Mouse (Mus musculus): ENCODE measurements around the gene Cdrt4.

The Cdrt4 gene

DNA sequence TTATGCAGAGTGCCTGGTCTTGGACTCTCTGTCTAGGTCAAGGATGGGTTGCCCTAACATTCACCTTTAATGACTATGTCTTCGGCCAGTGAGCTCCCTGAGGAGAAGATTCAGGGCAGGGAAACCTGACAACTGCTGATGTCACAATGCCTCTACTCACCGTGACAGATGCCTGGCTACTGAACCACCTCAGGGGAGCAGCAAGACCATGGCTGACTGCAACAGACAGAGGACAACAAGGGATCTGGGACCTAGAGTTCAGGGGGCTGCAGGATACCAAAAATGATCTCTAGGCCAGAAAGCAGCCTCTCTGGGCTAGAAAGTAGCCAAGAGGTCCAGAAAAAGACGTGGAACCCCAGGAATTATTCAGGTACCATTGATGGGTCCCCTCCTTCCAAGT lies at the start of gene Cdrt4:
TSS of gene Cdrt4 (plus strand) at position 182 of the 400 bp plus-strand sequence.
- no peak for ATAC-seq (ENCODE audit: insufficient number of reproducible peaks, low FRiP score, low TSS enrichment)

DNA sequence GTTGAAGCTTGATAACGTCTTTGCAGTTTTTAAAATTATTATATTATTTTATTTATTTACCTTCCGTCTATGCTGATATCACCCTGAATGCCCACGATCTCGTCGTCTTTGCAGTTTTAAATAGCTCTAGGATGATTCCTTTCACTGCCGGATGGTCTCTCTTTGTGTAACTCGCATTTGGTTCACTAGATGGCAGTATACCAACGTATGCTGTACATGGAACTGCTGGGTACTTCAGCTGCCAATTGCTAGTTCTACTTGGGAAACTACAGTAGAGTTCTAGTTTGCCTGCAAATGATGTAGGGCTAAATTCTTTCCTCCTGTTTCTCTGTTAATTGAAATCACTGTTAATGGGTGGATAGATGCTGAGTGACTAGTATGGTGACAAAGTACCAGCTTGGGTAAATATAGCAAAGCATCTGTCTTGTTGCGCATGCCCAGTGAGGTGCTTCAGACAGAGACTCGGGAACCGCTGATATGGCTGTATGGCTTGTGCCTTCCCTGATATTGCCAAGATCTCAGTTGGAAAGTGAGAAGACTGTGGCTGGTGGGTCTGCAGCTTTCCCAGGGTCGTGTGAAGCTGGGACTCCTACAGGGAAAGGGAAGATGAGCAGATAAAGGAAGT lies 49.2 kb upstream of the Cdrt4 start:
- peak; percentile 52; the same call in 1 of the 2 replicates for ATAC-seq (ENCODE audit: insufficient number of reproducible peaks, low FRiP score, low TSS enrichment)

DNA sequence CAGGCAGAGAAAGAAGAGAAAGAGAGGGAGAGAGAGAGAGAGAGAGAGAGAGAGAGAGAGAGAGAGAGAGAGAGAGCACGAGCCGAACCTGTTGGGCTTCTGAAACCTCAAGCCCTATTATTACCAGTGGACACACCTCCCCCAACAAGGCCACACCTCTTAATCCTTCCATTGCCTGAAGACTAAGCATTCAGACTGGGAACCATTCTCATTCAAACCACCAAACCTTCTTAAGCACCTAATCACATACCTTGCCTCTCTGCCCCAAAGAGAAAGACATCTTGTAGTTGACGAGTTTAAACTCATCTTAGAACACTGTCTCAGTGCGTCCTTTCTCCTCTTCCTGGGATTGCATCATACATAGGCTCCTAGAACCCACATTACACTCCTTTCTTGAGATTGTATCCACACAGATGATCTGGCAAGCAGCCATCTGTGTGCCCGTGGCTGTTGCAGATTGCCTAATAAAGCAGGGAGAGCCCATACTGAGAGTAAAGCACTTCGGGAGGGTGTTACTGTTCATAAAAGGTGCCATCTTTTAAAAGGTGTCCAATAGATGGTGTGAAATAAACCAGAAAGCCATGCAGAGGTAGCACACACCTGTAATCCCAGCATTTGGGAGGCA lies 47.0 kb upstream of the Cdrt4 start:
- no peak for ATAC-seq (ENCODE audit: insufficient number of reproducible peaks, low FRiP score, low TSS enrichment)

DNA sequence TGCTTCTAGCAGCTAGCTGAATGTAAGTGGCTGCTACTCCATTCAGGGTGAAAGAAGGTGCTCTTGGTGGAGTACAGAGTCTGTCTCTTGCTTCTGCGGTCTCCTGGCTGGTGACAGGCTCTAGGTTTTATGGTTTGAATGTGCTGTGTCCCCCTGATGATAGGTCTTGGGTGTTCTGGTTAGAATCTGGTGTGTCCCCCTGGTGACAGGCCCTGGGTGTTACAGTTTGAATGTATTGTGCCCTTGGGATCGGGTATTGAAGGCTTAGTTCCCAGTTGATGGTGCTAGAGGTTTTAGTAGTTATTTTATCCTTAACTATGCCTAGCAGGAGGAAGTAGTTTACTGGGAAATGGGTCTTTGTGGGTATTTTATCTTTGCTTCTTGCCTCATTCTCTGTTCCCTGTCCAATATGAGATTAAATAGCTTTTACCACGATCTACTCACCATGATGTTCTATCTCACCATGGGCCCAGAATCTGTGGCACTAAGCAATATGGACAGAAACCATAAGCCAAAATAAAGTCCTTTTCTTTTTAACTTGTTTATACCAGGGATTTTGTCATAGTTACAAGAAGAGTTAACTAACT lies 41.2 kb upstream of the Cdrt4 start:
- no peak for ATAC-seq (ENCODE audit: insufficient number of reproducible peaks, low FRiP score, low TSS enrichment)

- no peak for ATAC-seq (ENCODE audit: insufficient number of reproducible peaks, low FRiP score, low TSS enrichment)
Observed at GRCm38 (mm10) chr11:62911362-62911761, 39.6 kb upstream of the Cdrt4 start.

DNA sequence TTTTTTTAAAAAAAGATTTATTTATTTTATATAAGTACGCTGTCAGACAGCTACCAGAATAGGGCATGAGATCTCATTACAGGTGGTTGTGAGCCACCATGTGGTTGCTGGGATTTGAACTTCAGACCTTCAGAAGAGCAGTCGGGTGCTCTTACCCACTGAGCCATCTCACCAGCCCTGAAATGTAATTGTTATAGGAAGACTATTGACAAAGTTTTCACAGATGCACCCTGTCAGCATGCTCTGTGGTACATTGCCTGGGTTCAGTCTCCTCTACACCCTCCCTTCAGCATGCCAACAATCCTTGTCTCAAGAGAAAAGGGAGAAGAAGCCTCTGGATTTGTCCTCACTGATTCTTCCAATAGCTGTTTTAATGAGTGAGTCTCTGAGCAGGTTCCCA lies 37.9 kb upstream of the Cdrt4 start:
- no peak for ATAC-seq (ENCODE audit: insufficient number of reproducible peaks, low FRiP score, low TSS enrichment)

DNA sequence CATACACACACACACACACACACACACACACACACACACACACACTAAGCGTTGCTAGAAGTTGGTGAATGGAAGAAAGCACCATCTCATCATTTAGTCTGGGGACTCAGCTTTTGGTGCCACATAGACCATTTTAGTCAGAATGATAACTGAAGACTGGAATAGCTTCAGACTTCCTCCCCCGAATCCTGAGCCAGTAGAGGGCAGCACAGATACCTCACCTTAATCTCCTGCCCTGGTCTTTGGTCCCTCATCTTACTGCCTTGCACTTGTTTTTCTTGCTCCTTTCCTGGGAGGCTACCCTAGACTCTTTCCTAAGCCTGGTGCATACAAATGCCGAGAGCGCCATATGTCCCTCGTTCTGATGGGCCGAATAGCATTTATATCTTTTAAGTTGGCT lies 36.5 kb upstream of the Cdrt4 start:
- no peak for ATAC-seq (ENCODE audit: insufficient number of reproducible peaks, low FRiP score, low TSS enrichment)

GRCm38 (mm10) chr11:62915486-62915885 lies 35.5 kb upstream of the Cdrt4 start:
- no peak for ATAC-seq (ENCODE audit: insufficient number of reproducible peaks, low FRiP score, low TSS enrichment)

DNA sequence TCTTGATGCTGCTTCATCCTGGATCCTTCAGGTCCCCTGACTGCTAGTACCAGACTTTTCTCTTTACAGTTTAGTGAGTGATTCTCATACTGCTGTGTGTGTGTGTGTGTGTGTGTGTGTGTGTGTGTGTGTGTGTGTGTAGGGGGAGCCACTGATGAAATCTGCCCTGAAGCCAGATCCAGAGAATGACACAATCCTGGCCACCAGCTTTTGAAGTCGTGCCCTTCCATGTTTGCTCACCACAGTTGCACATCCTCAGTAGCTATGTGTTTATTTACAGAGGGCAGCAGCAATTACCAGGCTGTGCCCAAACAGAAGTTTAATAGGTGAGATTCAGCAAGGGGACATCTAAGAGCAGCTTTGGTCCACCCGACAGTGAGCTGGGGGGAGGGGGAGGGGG lies 34.2 kb upstream of the Cdrt4 start:
- no peak for ATAC-seq (ENCODE audit: insufficient number of reproducible peaks, low FRiP score, low TSS enrichment)

DNA sequence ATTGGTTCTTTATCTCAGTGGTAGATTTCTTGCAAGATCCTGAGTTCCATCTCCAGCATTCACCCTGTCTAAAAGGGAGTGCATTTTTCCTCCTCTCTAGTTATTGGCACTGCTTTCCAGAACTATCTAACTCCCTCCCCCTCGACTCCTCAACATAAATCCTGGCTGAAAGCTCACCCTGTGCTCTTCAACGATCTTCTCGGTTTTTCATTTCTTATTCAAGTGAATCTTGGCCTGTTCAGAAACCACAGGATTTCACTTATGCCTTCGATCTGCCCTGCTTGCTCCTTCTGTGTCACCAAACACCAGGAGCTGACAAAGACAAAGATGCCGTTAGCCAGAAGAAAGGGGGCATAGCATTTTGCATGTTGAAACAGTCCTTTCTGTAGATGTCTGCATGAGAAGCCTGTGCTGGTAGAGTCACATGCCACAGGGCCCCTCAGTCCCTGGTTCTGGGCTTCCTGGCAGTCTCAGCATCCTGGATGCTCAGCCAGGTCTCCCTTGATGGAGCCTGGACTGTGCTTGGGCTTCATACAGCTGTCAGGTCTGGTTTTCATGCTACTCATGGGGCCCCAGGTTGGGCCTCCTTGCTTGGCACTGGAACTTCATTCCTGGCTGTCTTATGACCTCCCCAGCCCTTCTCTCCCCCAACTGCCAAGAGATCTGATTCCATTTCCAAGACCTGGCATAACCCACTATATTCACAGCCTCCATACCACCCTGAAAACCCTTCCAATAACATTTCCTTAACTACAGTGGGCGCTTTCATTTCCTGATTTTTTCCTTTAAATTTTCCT lies 30.8 kb upstream of the Cdrt4 start:
- ATAC-seq (ENCODE audit: insufficient number of reproducible peaks, low FRiP score, low TSS enrichment) = no peak

- no peak for ATAC-seq (ENCODE audit: insufficient number of reproducible peaks, low FRiP score, low TSS enrichment)
Observed at GRCm38 (mm10) chr11:62920743-62921050, 30.3 kb upstream of the Cdrt4 start.

GRCm38 (mm10) chr11:62921052-62921977 lies 29.7 kb upstream of the Cdrt4 start:
- ATAC-seq (ENCODE audit: insufficient number of reproducible peaks, low FRiP score, low TSS enrichment) = peak; percentile 82

- ATAC-seq (ENCODE audit: insufficient number of reproducible peaks, low FRiP score, low TSS enrichment) = no peak
Observed at GRCm38 (mm10) chr11:62924091-62924761, 26.8 kb upstream of the Cdrt4 start.

DNA sequence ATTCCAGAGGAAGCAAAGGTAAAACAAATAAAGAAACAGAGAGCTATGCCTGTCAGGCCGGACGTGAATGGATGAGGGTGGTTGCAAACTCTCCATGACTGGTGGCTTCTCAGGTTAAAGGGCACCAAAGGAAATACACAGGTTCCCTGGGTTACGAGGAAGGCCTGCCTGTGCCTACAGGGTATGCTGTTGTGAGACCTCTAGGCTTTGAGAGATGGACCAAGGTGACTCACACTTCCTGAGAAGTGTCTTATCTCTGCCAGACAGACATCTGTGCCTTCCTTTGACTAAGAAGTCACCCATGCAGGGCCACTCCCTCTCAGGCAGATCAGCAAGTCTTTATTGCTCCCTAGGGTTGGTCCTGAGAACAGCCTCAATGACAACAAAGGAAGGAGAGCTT lies 21.2 kb upstream of the Cdrt4 start:
- no peak for ATAC-seq (ENCODE audit: insufficient number of reproducible peaks, low FRiP score, low TSS enrichment)

- no peak for ATAC-seq (ENCODE audit: insufficient number of reproducible peaks, low FRiP score, low TSS enrichment)
Observed at GRCm38 (mm10) chr11:62930574-62930973, 20.4 kb upstream of the Cdrt4 start.

DNA sequence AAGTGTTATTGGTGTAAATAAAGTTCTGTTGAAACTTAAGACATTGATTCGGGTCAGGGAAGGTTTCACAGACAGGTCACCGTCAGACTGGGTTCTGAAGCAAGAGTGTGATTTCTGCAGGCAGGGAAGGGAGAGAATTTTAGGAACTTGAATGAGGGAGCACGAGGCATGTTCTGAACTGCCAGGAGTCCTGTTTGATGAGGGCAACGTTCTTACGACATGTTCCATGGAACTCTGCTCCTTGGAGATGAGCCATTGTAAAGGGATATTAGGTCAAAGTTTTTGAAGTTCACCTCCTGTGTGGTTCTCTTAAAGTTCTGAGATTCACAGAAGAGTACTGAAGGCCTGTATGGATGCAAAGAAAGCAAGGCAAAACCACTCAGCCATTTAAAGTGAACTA lies 19.9 kb upstream of the Cdrt4 start:
- ATAC-seq (ENCODE audit: insufficient number of reproducible peaks, low FRiP score, low TSS enrichment) = no peak

DNA sequence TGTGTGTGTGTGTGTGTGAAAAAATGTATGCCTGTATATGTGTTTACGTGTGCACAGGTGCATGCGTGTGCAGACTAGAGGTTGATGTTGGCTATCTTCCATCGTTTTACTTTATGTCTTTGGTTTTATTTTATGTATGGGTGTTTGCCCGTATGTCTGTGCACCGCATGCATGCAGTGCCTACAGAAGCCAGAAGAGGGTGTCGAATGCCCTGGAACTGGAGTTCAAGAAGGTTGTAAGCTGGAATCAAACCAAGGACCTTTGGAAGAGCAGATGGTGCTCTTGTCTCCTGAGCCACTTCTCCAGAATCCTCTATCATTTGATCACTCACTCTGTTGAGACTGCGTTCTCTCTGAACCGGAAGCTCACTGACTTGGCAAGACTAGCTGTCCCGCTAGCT lies 17.9 kb upstream of the Cdrt4 start:
- ATAC-seq (ENCODE audit: insufficient number of reproducible peaks, low FRiP score, low TSS enrichment) = no peak

DNA sequence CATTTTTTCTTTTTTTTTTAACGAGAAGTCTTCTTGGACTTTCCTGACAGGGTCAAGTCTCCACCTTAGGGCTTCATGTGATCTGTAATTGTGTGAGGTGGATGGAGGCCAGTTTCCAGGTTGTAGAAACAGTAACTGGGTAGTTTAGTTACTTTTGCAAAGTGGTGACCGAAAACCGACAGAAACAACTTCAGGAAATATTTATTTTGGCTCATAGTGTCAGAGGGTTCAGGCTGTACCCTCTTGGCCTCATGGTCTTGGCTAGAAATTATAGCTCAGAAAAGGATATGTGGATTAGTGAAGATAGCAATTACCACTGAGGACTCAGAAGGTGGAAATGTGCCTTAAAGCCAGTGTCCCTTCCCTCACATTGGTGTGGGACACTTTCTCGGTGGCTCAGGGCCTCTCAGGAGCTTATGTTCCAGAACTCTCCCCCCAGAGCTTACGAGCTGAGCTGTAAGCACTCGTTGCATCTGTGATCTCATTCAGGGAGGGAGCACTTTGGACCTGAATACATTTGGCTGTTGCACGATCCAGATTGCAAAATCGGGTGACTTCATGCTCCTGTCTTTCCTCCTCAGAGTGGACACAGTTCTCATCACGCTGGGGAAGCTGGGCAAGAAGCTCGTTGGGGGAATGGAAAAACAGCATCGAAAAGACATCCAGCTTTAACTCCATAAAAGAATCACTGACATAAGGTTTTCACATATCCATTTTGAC lies 16.0 kb upstream of the Cdrt4 start:
- no peak for ATAC-seq (ENCODE audit: insufficient number of reproducible peaks, low FRiP score, low TSS enrichment)

- ATAC-seq (ENCODE audit: insufficient number of reproducible peaks, low FRiP score, low TSS enrichment) = no peak
Observed at GRCm38 (mm10) chr11:62937986-62938385, 13.0 kb upstream of the Cdrt4 start.

Data from cerebellum, adult (tissue).